Mouse (Mus musculus) kidney, embryonic 16.5 days (tissue): ENCODE data around the gene Clec12b. TPM values are rescaled to one million over a fixed set of nuclear protein-coding genes. Genes with fewer than 3 reads are reported as not detected.

Experiments
- polyA plus RNA-seq: library from polyadenylated mRNA; unstranded; fragments of >200 nt; fragmentation: Nextera tagmentation; extraction: Ambion mirVana; gene quantifications from 2 replicates; pipeline ENCODE4 v1.2.1, GENCODE M21; 2015

Gene Clec12b
- polyA plus RNA-seq, 1 experiment from 2014 or later: 0.11 TPM

Other genes starting within 250 kb of the Clec12b start
- 0.90 and 0.91 TPM in 2 replicates for gene Clec2d, start 205.3 kb downstream of the Clec12b start, polyA plus RNA-seq
- 0.13 TPM in 1 of 2 replicates, not detected in the other for gene Cd69, start 110.4 kb downstream of the Clec12b start, polyA plus RNA-seq
- gene 4922502D21Rik, start 54.1 kb downstream of the Clec12b start, polyA plus RNA-seq: not detected in 2 replicates
- gene Clec12a, start 43.2 kb downstream of the Clec12b start, polyA plus RNA-seq: 0.67 and 0.74 TPM in 2 replicates
- gene Clec1b, start 11.4 kb upstream of the Clec12b start, polyA plus RNA-seq: 1.8 and 1.9 TPM in 2 replicates
- gene Clec9a, start 23.0 kb upstream of the Clec12b start, polyA plus RNA-seq: 0.41 and 0.54 TPM in 2 replicates
- 11.3 and 12.8 TPM in 2 replicates for gene Clec1a, start 66.1 kb upstream of the Clec12b start, polyA plus RNA-seq
- not detected in 2 replicates for gene Olr1, start 121.3 kb upstream of the Clec12b start, polyA plus RNA-seq
- 61.5 and 63.1 TPM in 2 replicates for gene Tmem52b, start 126.7 kb upstream of the Clec12b start, polyA plus RNA-seq
- gene Gabarapl1, start 147.3 kb upstream of the Clec12b start, polyA plus RNA-seq: 74.1 and 77.7 TPM in 2 replicates
- gene Klre1, start 192.0 kb upstream of the Clec12b start, polyA plus RNA-seq: not detected in 2 replicates
- 0.32 and 0.36 TPM in 2 replicates for gene Klrd1, start 205.9 kb upstream of the Clec12b start, polyA plus RNA-seq
- gene Klrk1, start 238.0 kb upstream of the Clec12b start, polyA plus RNA-seq: 0.09 TPM in 1 of 2 replicates, not detected in the other